Mouse (Mus musculus) neural tube, embryonic 12.5 days (tissue): ENCODE results near the gene Ublcp1. TPM values are rescaled to one million over a fixed set of nuclear protein-coding genes. Genes with fewer than 3 reads are reported as not detected.
"Not testable (repeated sequence)": the region's sequence is repeated elsewhere in the genome, so short reads cannot be mapped to it uniquely, and the experiment has no call there.

Experiments
- ATAC-seq: fragments of 200-750 bp; cut with Nextera tagmentation; 2 replicates; pipeline ENCODE4 v1.8.0; 2017; ENCODE audit warnings: low read depth, mild to moderate bottlenecking, moderate TSS enrichment, moderate library complexity; ENCODE audit not compliant: low FRiP score
- H3K27ac ChIP-seq: fragments of 300-500 bp; sonication (generic); 2 replicates; pipeline ENCODE4 v1.5.1; 2016
- H3K27me3 ChIP-seq: fragments of 300-500 bp; sonication (generic); replicated peaks from 2 replicates; pipeline ENCODE4 v1.6.1; 2016; ENCODE audit warnings: mild to moderate bottlenecking
- H3K36me3 ChIP-seq: fragments of 300-500 bp; sonication (generic); 2 replicates; pipeline ENCODE4 v1.6.1; 2016; ENCODE audit warnings: mild to moderate bottlenecking
- H3K4me1 ChIP-seq: fragments of 300-500 bp; sonication (generic); 2 replicates; pipeline ENCODE4 v1.6.1; 2016
- H3K4me2 ChIP-seq: fragments of 300-500 bp; sonication (generic); replicated peaks from 2 replicates; pipeline ENCODE4 v1.6.1; 2016; ENCODE audit warnings: mild to moderate bottlenecking
- H3K4me3 ChIP-seq: fragments of 300-500 bp; sonication (generic); 2 replicates; pipeline ENCODE4 v1.5.1; 2016
- H3K9ac ChIP-seq: fragments of 300-500 bp; sonication (generic); 2 replicates; pipeline ENCODE4 v1.6.1; 2016; ENCODE audit warnings: mild to moderate bottlenecking
- H3K9me3 ChIP-seq: fragments of 300-500 bp; sonication (generic); 2 replicates; pipeline ENCODE4 v1.6.1; 2016; ENCODE audit warnings: mild to moderate bottlenecking
- WGBS: fragments of 180-500 bp; shearing (Covaris S2); methylation state at CpG from one replicate; pipeline ENCODE4 v1.1.7; 2016; 5-methylcytosine and 5-hydroxymethylcytosine counted together
- polyA plus RNA-seq: library from polyadenylated mRNA; unstranded; fragments of >200 nt; fragmentation: Nextera tagmentation; extraction: Ambion mirVana; gene quantifications from 2 replicates; pipeline ENCODE4 v1.2.1, GENCODE M21; 2016

Gene Ublcp1
- polyA plus RNA-seq, 1 experiment from 2014 or later = 70.8 TPM

DNA sequence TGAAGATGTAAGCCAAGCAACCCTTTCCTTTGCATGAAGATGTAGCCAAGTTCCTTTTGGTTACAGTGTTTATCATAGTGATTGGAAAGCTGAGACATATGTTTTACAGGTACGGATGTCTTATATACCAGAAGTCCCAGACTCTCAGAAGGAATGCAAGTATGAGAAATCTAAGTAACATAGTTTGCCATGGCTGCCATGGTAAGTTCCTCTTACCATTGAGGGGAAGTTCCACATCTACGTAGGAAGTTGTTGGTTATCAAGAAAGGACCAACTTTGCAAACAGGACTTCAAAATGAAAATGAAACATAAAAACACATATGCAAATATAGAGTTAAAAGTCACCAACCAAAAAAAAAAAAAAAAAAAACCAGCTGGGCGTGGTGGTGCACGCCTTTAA lies 8.1 kb upstream of the Ublcp1 start:
- Histone ChIP-seq H3K27me3 (no peaks in the 10 kb centered on the region), H3K36me3 (no peaks in the 10 kb centered on the region), H3K9me3 (no peaks in the 10 kb centered on the region), H3K9ac (no peak overlapping the region), H3K4me1 (no peaks in the 10 kb centered on the region), H3K27ac (no peak overlapping the region), H3K4me2 (no peak overlapping the region), H3K4me3 (no peak overlapping the region)
- 85% methylated on average over 4 of the region's 4 CpGs for WGBS
- no peak for ATAC-seq

DNA sequence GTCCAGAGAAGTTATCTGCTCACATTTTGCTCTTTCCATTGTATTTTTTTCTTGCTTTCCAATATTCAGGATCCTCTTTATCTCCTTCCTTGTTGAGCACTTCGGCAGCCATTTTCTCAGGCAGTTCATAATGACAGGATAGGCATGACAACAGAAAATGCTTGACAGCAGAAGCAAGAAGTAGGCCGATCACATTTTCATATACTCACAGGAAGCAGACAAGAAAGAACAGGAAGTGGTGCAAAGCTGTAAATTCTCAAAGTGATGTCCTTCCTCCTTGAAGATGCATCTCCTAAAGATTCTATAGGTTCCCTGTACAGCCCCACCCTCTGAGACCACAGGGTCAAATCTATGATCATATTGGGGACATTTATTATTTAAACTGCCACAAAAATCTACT lies 6.1 kb upstream of the Ublcp1 start:
- no peak overlapping the region for H3K4me3 ChIP-seq
- no peak for ATAC-seq
- H3K27me3 ChIP-seq = no peaks in the 10 kb centered on the region
- no peaks in the 10 kb centered on the region for H3K36me3 ChIP-seq
- H3K27ac ChIP-seq = no peak overlapping the region
- peaks cover 4% of the 10 kb centered on the region for H3K4me1 ChIP-seq
- H3K9ac ChIP-seq = no peak overlapping the region
- H3K9me3 ChIP-seq = no peaks in the 10 kb centered on the region
- H3K4me2 ChIP-seq = no peak overlapping the region
- WGBS = 86% methylated on average over 2 of the region's 2 CpGs

- no peak overlapping the region for H3K9ac ChIP-seq
- no peaks in the 10 kb centered on the region for H3K27me3 ChIP-seq
- peaks cover 7% of the 10 kb centered on the region for H3K4me1 ChIP-seq
- 70% methylated on average over 3 of the region's 3 CpGs for WGBS
- H3K4me2 ChIP-seq = no peak overlapping the region
- no peak overlapping the region for H3K4me3 ChIP-seq
- no peaks in the 10 kb centered on the region for H3K9me3 ChIP-seq
- no peak for ATAC-seq
- H3K27ac ChIP-seq = no peak overlapping the region
- H3K36me3 ChIP-seq = no peaks in the 10 kb centered on the region
These were observed 5.2 kb upstream of the Ublcp1 start for GRCm38 (mm10) chr11:44475467-44475866.

- WGBS = 22% methylated on average over 4 of the region's 4 CpGs
- peak overlapping the region; percentile 93 for H3K4me2 ChIP-seq
- H3K27me3 ChIP-seq = no peaks in the 10 kb centered on the region
- ATAC-seq = no peak
- peaks cover 12% of the 10 kb centered on the region for H3K4me1 ChIP-seq
- no peaks in the 10 kb centered on the region for H3K9me3 ChIP-seq
- H3K36me3 ChIP-seq = no peaks in the 10 kb centered on the region
- peak overlapping the region; percentile 65 for H3K4me3 ChIP-seq
- H3K9ac ChIP-seq = peak overlapping the region; percentile 74
- no peak overlapping the region for H3K27ac ChIP-seq
These were observed 1.2 kb upstream of the Ublcp1 start for GRCm38 (mm10) chr11:44471337-44471995.

DNA sequence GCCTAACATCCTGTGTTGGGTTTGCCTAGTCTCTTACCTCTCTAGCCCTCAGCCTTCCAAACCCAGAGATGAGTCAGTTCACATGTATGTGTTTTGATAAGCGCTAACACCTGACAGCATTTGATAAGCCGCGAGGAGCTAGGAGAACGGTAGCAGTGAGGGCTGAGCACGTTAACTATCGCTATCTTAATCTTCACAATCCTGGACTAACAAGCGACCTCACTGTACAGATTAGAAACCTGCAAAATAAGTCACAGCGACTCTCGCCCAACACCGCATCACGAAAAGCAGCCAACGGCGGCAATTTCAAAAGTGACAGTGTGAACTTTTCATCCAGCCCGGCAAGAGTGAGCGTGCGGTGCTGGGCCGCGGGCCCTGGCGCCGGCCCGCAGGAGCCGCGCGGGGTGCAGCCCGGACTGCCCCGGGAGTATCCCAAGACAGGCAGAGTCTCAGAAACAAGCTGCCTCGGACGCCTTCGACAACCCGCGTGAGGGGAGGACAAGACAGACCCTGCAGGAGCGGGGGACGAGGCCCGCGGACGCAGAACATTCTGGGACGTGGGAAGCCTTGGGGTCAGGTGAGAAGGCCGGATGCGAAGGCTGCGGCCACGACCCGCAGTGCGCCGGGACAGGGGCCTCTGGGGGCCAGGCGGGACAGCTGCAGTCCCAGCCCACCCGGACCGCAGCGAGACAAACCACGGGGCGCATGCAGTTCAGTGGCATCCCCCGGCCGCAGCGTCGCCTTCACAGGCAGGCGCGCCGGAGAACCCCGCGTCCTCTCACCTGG lies 459 bp downstream of the Ublcp1 start:
- H3K4me3 ChIP-seq = peak overlapping the region; percentile 65
- H3K4me1 ChIP-seq = peaks cover 12% of the 10 kb centered on the region
- 2% methylated on average over 59 of the region's 59 CpGs for WGBS
- peak overlapping the region; percentile 74 for H3K9ac ChIP-seq
- H3K36me3 ChIP-seq = peaks cover 3% of the 10 kb centered on the region; the same call in 1 of the 2 replicates
- peak overlapping the region; percentile 65 for H3K27ac ChIP-seq
- H3K27me3 ChIP-seq = no peaks in the 10 kb centered on the region
- no peaks in the 10 kb centered on the region for H3K9me3 ChIP-seq
- peak; percentile 78 for ATAC-seq
- H3K4me2 ChIP-seq = peak overlapping the region; percentile 93

GRCm38 (mm10) chr11:44468306-44468790 lies 1.9 kb downstream of the Ublcp1 start:
- no peak for ATAC-seq

DNA sequence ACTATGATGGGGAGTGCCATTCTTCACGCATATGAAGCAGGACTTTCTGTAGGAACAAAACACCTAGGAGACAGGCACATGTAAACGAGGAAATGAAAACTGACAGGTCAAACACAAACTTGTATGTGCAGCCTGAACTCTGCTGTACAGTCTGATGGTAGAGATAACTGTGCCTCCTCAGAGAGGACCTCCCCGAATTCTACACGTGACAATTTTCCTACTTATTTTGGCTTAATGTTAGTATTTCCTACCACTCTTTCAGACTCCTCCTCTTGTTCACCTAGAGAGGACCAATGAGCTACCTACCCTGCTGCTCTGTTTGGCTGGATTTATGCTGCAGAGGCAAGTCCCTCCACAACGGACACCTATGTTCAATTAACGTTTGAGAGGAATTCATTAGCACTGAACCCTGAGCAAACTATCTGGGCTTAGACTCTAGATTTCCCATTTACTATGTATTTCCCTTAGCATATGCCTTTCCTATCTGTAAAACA lies 3.3 kb downstream of the Ublcp1 start:
- 86% methylated on average over 6 of the region's 6 CpGs for WGBS

More at GRCm38 (mm10) chr11:44468306-44468790, 1.9 kb downstream of the Ublcp1 start:
- Histone ChIP-seq H3K27me3 (no peaks in the 10 kb centered on the region), H3K36me3 (peaks cover 7% of the 10 kb centered on the region), H3K4me1 (peaks cover 12% of the 10 kb centered on the region), H3K9me3 (no peaks in the 10 kb centered on the region), H3K4me3 (no peak overlapping the region), H3K4me2 (no peak overlapping the region), H3K27ac (no peak overlapping the region), H3K9ac (no peak overlapping the region)
- WGBS = 92% methylated on average over 10 of the region's 10 CpGs

GRCm38 (mm10) chr11:44461493-44461892 lies 8.8 kb downstream of the Ublcp1 start:
- no peak overlapping the region for H3K27ac ChIP-seq
- no peak for ATAC-seq
- H3K9me3 ChIP-seq = no peaks in the 10 kb centered on the region
- WGBS = 88% methylated on average over 6 of the region's 6 CpGs
- H3K9ac ChIP-seq = no peak overlapping the region
- H3K4me3 ChIP-seq = no peak overlapping the region
- no peak overlapping the region for H3K4me2 ChIP-seq
- no peaks in the 10 kb centered on the region for H3K27me3 ChIP-seq
- peaks cover 40% of the 10 kb centered on the region for H3K36me3 ChIP-seq
- no peaks in the 10 kb centered on the region for H3K4me1 ChIP-seq

More for the DNA sequence above, 3.3 kb downstream of the Ublcp1 start:
- no peaks in the 10 kb centered on the region for H3K27me3 ChIP-seq
- peaks cover 12% of the 10 kb centered on the region for H3K4me1 ChIP-seq
- H3K9me3 ChIP-seq = no peaks in the 10 kb centered on the region
- no peak overlapping the region for H3K9ac ChIP-seq
- no peak for ATAC-seq
- peaks cover 10% of the 10 kb centered on the region for H3K36me3 ChIP-seq
- no peak overlapping the region for H3K4me2 ChIP-seq
- no peak overlapping the region for H3K27ac ChIP-seq
- H3K4me3 ChIP-seq = no peak overlapping the region

DNA sequence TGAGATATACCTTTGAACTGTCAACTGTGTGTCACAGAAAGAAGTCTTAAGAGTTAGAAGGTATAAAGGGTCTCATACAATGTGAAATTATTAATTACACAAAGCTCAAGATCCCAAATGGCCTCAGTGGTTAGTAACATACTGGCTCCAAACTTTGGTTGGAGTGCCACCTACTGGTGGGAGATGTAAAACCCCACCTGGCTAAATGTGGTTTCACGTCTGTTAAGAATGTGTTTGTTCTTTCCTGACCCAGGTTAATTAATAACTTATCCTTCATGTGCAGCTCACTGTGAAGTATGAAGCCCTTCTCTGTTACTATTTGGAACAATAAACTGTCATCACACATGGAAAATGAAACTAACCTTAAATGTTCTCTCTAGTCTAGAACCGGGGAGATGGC lies 16.9 kb downstream of the Ublcp1 start:
- ATAC-seq = peak; percentile 58; the same call in 1 of the 2 replicates
- no peaks in the 10 kb centered on the region for H3K4me1 ChIP-seq
- no peak overlapping the region for H3K4me3 ChIP-seq
- H3K27me3 ChIP-seq = no peaks in the 10 kb centered on the region
- peaks cover 29% of the 10 kb centered on the region for H3K36me3 ChIP-seq
- H3K9me3 ChIP-seq = no peaks in the 10 kb centered on the region
- WGBS = 64% methylated on average over 2 of the region's 2 CpGs
- no peak overlapping the region for H3K4me2 ChIP-seq
- H3K27ac ChIP-seq = no peak overlapping the region
- no peak overlapping the region for H3K9ac ChIP-seq

- H3K4me2 ChIP-seq, H3K27me3 ChIP-seq, H3K4me3 ChIP-seq, H3K27ac ChIP-seq, H3K9me3 ChIP-seq, H3K4me1 ChIP-seq, ATAC-seq, H3K9ac ChIP-seq: not testable (repeated sequence)
- 95% methylated on average over 5 of the region's 5 CpGs for WGBS
- H3K36me3 ChIP-seq = peaks cover 20% of the 10 kb centered on the region
These were observed 18.3 kb downstream of the Ublcp1 start for GRCm38 (mm10) chr11:44452016-44452415.

DNA sequence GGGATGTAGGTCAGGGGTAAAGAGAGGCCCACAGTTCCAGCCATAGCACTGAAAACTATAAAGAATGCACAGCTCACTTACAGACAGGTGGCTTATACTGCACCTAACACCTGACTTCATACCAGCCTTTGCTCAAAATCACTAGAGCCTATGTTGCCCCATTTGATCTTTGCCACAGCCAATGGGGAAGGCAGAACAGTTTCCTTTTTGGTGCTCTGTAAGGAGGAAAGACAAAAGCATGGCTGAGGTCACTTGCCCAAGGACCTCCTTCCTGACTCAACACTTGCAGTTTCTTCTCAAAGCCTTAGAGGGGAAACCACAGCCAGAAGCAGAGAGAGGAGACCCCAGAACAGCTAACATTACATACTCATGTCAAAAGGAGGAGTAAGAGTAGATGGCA lies 19.3 kb downstream of the Ublcp1 start:
- Histone ChIP-seq H3K4me2 (no peak overlapping the region), H3K27ac (no peak overlapping the region), H3K36me3 (peaks cover 13% of the 10 kb centered on the region; the same call in 1 of the 2 replicates), H3K9me3 (no peaks in the 10 kb centered on the region), H3K4me3 (no peak overlapping the region), H3K4me1 (no peaks in the 10 kb centered on the region), H3K27me3 (no peaks in the 10 kb centered on the region), H3K9ac (no peak overlapping the region)
- no peak for ATAC-seq

- Histone ChIP-seq H3K9me3 (no peaks in the 10 kb centered on the region), H3K4me2 (no peak overlapping the region), H3K4me3 (no peak overlapping the region), H3K27me3 (no peaks in the 10 kb centered on the region), H3K36me3 (no peaks in the 10 kb centered on the region), H3K9ac (no peak overlapping the region), H3K4me1 (no peaks in the 10 kb centered on the region), H3K27ac (no peak overlapping the region)
- ATAC-seq = no peak
- 96% methylated on average over 6 of the region's 6 CpGs for WGBS
These were observed 32.5 kb downstream of the Ublcp1 start for GRCm38 (mm10) chr11:44437786-44438185.
